Mouse (Mus musculus): ENCODE data around the gene Polr2g.

DNA sequence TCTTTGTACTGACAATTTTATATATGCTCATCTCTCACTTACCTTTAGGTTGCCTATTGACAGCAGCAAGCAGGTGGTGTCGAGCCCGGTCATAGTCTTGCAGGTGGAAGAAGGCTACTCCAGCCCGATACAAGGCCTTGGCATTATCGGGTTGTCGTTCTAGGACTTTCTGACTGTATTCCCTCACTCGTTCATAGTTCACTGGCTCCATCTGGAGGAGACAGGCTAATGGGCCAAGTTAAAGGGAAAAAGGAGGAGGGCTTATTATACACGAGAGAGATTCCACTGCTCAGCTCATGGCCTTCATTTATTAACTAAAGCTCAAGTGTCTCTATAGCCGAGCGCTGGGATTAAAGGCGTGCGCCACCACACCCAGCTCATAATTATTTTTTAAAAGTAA is 17.4 kb upstream of the Polr2g start:
- TF ChIP-seq CTCF (IDR thresholded peaks at IDR 0.05; ENCODE audit: low read depth, low read length) (no peak), POLR2A (IDR thresholded peaks at IDR 0.05; ENCODE audit: extremely low read depth, insufficient read depth, low read length) (no peak)
